Mouse (Mus musculus) cerebellum, postnatal 4 days (tissue): ENCODE measurements around the gene Zkscan17.

Experiments
- DNase-seq, 2 experiments: peaks; one replicate each; pipeline ENCODE4 v3.0.0; 2022; ENCODE audit warnings: low spot score in 2 of 2, mixed read lengths in 1 of 2

The Zkscan17 gene

DNA sequence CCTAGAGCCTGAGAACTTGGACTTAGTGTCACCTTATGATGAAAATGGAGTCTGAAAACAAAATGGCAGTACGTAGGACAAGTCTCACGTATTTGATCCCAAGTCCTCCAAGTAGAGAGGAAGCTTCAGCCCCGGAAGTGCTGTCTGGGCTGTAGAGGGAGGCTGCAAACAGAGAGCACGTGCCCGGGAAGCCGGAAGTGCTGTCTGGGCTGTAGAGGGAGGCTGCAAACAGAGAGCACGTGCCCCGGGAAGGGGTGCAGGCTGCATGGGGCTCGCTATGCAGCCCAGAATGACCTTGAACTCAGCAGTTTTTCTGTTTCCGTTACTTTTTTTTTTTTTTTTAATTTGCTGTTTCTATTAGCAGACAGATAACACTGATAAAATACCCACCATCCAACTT, 8.3 kb downstream of the Zkscan17 start:
- no peak for DNase-seq

DNA sequence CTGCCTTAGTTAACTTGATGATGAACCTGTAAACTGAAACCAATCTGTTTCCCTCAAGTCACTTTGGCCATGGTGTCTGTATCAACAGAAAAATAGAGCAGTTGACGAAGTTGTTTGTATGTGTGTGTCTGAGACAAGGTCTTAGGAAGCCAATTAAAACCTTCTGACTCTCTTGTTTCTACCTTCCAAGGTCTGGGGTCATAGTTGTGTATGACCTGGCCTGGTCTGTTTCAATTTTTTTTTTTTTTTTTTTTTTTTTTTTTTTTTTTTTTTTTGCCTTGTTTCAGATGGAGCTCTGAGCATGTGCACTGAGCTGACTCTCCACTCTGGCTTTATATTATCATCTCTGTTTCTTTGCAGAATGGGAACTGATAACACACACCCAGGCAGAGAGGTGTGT, 9.1 kb downstream of the Zkscan17 start:
- DNase-seq: no peak

DNA sequence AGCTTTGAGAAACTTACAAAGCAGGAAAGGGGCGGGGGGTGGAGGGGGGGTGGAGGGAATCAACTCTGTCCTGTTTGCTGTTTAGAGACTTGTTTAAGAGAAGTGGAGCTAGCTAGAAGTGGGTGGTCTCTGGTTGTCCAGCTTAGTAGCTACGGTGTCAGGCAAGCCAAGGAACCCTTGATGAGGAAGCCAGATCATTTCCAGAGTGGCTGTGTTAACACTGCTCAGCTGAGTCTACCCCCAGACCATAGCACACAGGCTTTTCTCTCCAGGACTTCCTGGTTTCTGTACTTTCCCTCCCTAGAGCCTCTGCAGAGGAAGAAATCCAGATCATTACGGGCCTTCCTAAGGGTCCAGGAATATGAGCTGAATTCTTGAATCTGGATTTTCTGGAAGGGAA, 11.8 kb downstream of the Zkscan17 start:
- no peak for DNase-seq

DNA sequence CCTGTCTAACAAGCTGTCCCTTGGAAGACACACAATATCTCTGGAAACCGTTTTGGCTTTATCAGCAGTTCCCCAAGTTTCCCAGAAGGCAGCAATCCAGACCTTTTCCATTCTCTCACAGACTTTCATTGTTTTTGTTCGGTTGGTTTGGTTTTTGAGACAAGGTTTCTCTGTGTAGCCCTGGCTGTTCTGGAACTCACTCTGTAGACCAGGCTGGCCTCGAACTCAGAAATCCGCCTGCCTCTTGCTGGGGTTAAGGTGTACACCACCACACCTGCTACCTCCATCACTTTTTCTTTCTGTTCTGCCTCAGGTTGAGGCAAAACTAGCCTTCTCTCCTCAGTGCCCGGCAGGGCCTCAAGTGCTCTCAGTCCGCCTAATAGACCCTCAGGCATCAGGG, 12.2 kb downstream of the Zkscan17 start:
- DNase-seq: no peak

DNA sequence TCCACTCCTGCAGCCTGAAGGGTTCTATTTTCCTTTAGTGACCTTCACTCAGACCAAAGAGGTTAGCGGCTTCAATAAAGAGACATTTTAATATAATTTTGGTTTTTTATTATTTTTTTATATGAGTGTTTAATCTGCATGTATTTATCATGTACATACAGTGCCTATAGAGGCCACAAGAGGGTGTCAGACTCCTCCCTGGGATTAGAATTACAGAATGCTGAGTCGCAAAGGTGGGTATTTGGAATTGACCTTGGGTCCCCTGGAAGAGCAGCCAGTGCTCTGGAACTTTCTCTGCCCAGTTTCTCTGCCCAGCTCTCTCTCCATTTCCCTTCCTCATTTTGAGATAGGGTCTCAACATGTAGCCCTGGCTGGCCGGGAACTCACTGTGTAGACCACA, 13.0 kb downstream of the Zkscan17 start:
- DNase-seq: no peak

DNA sequence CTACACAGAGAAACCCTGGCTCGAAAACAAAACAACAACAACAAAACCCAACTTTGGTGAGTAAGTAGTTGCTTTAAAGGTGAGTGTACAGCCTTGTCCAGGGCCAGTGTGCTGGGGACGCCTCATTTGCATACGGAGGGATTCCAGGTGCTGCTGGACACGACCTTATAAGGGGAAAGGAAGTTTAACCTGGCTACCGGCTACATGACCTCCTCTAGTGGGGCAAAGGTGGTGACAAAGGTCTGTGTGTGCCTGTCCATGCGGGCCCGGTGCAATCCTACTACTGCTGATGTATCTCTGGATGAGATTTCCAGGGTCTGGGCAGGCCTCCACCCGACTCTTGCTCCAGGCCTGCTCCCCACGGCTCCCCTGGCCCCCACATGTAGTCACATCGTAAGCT, 13.8 kb downstream of the Zkscan17 start:
- no peak for DNase-seq

DNA sequence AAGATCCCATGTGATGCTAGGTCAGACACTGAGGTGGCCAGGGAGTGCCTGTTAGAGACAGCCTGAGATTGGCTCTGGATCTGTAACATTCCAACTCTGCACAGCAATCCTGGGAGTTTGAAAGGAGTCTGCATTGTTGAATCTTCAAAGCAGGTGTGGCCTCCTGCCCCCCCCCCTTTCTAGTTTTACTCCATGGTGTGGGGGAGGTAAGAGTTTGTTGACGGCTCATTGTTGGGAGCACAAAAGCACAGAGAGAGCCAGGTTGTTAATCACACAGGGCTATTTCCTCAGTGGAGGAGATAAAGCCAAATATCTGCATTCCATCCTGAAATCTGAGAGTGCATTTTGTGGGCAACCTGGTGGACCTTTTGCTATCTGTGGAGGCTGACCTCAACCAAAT, 15.0 kb downstream of the Zkscan17 start:
- no peak for DNase-seq

DNA sequence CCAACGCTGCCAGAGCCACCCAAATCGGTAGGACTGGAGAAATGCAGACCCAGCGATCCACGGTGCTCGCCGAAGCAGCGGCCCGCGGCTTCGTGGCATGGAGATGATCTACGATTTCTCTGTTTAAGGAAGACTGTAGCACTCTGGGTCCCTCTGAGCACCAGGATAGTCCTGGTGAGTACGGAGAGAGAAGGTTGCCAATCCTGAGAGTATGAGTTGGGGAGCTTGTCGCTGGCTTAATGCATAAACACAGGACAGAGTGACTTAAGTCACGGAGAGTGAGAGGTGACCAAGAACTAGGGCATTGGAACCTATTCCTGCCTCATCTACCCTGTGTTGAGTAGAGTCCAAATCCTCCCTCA, 19.9 kb downstream of the Zkscan17 start:
- no peak for DNase-seq

DNA sequence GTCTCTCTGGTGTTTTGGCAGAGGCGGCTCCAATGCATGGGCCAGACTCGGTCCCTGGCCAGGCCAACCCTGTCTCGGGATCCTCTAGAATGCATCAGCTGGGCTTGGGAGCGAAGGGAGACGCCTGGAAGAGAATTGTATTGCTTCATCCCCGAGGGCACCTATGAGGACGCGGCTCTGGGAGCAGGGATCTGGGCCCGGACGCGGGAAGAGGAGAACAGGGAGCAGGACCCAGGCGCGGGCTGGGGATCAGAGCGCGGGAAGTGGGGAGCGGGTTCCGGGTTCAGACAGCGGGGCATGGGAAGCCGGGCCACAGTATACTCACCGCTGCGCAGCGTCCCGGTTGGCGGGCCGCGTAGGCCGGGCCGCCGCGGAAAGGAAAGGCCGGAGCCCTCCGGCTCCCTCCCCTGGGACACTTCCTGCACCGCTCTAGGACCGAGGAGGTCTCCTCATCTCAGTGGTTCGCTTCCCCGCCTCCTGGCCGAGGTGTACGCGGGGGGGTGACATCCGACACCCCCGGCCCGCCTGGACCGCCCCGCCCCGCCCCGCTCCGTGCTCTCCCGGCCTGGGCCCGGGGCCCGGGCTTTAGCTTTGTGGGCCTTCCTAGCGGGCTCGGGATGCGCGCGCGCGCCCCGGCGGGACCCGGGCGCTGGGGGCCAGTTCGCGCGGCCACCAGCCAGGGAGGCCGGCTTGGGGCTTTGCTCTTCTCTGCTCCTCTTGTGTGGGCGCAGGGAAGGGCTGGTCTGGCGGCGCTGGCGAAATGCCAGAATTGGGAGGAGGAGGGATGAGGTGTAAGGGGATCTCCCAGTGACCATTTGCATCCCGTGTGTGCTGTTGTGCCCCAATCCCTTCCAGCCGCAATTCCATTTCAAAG, 20.5 kb downstream of the Zkscan17 start:
- peak; percentile 60 to 87 for DNase-seq

DNA sequence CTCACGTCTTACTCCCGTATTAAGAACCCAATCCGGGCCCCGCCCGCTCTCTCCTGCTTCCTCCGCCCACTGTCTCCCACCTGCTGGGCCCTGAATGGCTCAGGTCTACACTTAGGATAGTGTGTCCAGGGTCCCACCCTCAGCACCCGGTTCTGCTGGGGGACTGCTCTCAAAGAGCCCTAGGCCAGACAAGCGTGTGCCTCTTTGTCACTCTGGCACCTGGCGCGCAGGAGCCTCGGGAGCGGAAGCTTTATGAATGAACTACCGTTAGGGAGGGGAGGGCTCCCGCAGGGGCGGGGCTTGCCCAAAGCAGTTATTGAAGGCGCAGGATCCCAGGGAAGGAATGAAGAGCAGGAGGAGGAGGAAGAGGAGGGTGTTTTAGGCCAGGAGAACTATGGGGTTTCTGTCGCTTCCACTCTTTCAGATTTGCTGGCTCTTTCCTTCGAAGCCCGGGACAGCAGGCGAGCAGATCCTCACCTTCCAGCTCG, 21.2 kb downstream of the Zkscan17 start:
- DNase-seq: peak in 1 of 2 experiments; percentile 50

DNA sequence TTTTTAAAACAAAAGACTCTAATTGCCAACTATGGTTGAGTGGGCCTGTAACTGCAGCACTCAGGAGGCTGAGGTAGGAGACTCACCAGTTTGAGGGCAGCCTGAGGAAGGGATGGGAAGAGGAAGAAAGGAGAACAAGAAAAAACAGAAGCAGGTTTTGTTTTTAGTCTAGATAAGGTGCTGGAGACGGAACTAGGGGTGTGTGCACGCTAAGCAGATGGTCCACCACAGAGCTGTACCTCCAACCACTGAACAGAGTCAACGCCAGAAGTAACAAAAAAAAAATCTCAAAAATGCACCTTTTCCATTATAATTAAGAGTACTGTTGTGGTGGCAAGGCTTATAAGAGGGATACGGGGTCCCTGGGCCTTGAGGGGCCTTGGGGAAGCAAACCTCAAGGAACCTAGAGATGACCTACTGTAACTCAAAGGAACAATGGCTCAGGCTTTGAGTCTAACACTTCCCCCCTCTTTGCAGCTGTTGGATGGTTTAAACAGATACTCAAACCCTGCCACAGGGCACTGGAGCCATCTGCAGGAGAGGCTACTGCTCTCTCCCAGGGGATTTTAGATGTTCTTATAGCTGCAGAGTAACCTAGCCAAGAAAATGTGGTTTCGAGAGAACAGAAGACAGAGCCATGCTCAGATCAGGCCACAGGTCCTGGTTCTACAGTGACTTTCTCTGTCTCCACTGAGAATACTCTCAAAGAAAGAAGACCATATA, 24.4 kb downstream of the Zkscan17 start:
- DNase-seq: no peak

DNA sequence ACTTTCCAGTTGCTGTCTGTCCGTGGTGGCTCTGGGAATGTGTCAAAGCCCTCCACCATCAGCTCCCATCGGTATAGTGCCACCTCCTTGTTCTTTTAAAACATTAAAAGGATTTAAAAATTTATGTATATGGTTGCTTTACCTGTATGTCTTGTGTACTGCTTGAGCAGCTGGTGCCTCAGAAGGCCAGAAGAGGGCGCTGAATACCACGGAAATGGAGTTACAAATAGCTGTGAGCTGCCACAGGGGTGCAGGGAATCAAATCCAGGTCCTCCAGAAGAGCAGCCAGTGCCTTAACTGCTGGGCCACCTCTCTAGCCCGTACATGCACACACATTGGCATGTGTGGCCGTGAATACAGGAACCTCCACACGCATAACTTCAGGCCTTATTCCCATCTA, 28.8 kb downstream of the Zkscan17 start:
- no peak for DNase-seq

DNA sequence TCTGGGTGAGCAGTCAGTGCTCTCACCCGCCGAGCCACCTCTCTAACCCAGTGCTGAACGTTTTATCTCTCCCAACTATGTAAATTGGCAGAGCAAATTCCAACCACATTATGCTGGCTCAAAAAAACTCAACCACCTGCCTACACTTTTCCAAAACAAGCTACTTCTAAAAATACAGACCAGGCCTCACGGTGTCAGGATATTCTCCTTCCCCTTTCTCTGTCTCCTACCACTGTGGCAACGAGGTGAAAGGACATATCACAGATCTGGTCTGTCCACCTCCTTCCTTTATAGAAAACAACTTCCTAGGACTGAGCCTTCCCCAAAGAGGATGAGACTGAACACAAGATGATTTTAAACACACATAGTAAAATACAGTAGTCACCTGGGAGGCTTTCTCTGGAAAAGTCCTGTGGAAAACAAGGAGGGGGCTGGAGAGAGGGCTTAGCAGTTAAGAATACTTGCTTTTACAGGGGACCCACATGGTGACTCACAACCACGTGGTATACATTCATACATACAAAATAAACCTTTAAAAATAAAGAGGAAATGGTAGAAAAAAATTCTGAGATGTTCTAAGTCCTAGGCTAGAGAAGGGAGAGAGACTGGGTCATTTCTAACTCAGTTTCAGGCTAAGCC, 29.8 kb downstream of the Zkscan17 start:
- DNase-seq: no peak

DNA sequence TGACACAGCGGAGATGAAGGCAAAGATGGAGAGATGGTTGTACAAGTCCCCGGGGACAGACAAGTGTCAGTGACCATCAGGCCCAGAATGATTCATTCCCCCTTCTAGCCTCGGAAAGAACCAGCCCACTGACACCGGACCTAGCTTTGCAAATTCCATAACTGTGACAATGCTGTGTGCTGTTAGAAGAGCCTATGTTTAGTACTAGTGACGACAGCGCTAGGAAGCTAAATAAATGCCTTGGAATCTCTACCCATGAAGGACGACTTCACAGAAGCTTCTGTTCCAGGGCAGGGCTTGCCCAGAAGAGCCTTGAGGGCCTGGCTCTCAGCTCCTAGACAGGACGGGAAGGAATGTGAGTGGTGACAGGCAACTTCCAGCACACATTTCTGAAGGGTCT, 40.3 kb downstream of the Zkscan17 start:
- no peak for DNase-seq

DNA sequence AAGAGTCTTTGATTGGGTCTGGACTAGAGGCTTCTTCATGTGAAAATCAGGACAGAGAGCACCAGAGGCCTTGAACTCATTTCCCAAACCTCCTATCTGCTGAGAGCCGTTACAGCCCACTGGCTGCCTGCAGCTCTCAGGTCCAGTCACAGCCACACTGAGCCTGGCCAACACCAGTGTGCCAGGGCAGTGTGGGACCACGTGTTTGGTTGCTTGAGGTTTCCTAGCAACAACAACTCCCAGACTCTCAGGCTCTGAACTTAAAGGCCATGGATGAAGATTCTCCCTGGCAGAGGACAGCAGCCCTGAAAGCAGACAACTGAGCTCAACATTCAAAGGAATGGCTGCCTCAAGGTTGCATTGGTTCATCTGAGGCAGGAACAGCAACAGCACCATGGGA, 40.9 kb downstream of the Zkscan17 start:
- no peak for DNase-seq

DNA sequence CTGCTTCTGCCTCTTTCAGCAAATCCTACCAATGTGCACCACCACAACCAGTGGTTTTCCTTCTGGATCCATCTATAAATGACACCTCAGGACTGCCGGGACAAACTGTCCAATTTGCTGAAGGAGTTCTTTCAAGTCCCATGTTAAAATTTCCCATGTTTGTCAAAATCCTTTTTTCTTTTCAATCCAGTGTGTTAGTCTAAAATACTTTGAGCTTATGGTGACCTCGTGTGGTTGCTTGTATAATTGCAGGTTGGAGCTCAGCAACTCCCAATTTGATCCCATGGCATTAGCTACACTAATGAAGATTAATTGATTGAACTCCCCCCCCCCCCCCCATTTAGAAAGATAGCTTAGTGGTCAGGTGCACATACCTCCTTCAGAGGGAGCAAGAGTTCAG, 43.3 kb downstream of the Zkscan17 start:
- DNase-seq: peak in 1 of 2 experiments; percentile 56

DNA sequence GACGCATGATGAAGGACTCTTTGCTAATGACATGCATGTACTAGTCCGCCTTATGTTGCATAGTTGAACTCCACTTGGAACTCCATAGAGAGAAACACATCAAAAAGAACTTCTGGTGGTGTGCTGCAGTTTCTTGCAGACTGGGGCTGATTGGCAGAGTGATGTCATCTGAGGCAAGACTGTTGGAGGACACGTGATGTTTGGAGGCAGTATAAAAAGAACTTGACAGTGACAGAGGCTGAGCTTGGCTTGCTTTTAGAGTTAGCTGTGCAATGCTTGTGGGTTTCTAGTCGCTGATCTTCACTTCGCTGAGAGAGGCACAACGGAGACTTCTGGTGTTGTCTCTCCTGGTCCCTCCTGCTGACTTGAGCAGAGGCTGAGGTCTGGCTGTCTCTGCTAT, 49.3 kb downstream of the Zkscan17 start:
- DNase-seq: no peak

DNA sequence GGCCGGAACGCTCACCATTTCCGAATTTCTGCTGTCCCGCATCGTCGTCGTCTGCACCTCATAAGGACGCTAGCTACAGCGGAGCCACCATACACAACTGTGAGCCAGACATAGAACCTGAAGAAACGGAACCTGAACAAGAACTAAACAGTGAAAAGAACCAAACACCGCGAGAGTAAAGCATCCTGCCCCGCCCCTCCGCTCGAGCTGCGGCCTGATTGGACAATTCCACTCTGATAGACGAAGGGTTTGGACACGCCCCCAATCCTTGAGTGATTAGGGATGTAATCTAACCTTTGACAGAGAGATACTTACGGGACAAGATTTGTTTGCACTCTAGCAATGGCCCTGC, 54.2 kb downstream of the Zkscan17 start, which contains the start of gene Zfp867:
Gene Zfp867 (minus strand): TSS at position 149 of the 352 bp plus-strand sequence.
- DNase-seq: peak; percentile 78 to 90

DNA sequence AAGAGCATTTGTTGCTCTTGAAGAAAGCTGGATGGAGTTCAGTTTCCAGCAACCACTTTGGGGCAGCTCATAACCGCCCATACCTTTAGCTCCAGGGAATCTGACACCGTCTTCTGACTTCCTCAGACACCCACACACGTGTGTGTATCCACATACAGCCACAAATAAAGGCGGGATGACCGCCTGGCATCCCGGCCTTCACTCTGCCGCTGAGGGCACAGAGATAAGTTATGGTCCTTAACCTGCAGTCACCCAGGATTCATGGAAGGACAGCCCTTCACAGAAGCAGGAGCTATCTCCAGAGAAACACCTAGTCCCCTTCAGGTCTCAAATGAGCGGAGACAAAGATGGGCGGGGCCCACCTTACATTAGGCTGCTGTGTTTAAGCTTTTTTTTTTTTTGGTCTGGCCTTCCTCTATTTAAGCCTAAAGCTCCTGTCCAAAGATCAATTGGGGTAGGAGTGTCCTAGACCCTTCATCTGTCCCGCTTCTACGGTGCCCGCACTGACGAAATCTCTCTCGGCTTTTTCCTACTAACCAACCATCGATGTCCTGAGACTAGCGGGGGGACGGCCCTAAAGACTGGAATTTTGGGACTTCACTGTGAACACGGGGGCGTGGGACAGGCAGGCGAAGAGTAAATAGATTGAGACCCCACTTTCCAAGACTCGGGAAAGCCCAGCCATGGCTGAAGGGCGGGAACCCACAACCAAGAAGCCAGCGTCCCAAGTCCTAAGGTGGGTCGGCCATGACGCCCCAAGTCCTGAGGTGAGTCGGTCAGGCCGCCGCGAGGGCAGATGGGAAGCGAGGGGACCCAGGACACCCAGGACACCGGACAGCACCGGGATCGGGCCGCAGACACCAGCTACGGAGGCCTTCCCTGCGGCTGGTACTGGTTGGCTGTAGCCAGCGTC, 54.9 kb downstream of the Zkscan17 start:
- DNase-seq: no peak

DNA sequence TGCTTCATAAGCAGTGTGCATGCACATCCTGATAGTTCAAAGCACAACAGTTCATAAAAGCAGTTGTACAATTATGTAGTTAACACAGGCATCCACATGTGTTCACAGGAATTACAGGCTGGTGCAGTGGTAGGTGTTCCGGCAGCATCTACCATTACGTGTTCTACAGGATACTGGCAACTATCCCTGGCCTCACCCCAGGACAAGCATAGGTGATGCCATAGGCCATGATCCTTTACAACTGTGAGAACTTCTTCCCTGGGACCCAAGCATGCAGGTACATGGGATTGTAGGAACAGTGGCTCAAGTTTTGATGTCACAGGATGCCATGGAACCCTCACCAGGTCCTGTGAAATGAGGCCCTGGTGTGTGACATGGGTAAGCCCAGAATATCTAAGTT, 66.1 kb downstream of the Zkscan17 start:
- no peak for DNase-seq

DNA sequence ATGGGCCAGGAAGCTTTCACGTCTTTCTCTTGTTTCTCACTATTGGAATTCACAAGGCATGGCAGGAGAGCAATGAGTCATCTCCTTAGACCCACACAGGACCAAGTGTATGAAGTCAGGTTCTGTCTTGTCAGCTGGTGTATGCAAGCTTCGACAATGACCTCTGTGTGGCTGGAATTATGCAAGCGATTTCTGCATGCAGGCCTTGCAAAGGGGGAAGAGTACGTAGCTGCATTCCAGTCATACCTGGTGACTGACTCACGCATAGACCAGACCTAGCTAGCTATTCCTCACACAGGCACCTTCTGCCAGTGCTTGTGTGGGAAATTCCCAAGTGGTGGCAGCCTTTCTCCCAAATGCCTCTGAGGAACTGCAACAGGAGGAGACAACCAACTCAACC, 67.6 kb downstream of the Zkscan17 start:
- DNase-seq: no peak

DNA sequence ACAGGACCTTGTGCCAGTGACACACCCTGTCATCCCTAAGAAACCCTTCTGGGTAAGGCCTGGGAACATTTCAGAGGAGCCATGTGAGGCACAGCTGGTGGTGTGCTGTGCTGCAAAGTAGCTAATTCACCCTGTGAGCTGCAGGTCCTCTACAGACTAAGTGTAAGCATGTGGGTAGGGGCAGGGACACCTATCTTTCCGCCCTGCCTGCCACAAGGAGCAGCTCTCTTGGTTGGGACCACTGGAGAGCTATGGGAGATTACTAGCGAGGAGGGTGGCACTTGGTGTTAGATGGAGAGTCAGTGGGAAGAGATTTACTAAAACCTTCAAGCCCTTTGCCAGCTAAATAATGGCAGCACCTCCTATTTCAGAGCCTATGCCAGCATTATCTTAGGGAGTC, 69.7 kb downstream of the Zkscan17 start:
- DNase-seq: no peak
